Mouse (Mus musculus): Measurements from ENCODE around the gene Narfl.
"Not testable (repeated sequence)": the region's sequence is repeated elsewhere in the genome, so short reads cannot be mapped to it uniquely, and the experiment has no call there.

Gene Narfl

GRCm38 (mm10) chr17:25773549-25774120, at the start of gene Narfl:
Gene Narfl, plus strand, starts transcription at chr17:25773776.
- DNase-seq (ENCODE audit: low spot score in 2 of 2): peak; percentile 90 to 99

DNA sequence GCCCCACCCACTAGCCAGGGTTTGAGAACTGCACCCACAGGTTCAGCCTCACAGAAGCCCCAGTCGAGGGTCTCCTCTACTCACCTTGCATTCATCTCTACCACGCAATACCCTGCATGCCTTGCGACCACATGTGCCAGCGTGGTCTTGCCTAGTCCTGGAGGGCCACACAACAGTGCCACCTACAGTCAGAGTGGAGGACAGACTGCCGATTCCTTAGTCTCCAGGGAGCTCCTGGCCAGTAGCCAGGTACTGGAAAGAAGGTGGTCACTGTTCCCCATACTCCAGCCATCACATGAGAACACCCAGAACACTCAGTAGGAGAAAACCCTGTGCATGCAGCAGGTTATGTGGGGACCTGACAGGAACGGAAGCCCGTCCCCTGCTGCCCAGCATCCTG, 49.7 kb upstream of the Narfl start:
- DNase-seq (ENCODE audit: low spot score in 2 of 2): no peak

GRCm38 (mm10) chr17:25725264-25725663, 48.3 kb upstream of the Narfl start:
- no peak for DNase-seq (ENCODE audit: low spot score in 2 of 2)

GRCm38 (mm10) chr17:25727265-25728008, 46.1 kb upstream of the Narfl start, which contains the start of the genes Chtf18 and Rpusd1:
Gene Chtf18, minus strand, starts transcription at chr17:25727419.
Gene Rpusd1, plus strand, starts transcription at chr17:25727670.
- peak; percentile 99 to 100 for DNase-seq (ENCODE audit: low spot score in 2 of 2)

- no peak for DNase-seq (ENCODE audit: low spot score in 2 of 2)
Measured at GRCm38 (mm10) chr17:25728009-25728270, 45.6 kb upstream of the Narfl start.

DNA sequence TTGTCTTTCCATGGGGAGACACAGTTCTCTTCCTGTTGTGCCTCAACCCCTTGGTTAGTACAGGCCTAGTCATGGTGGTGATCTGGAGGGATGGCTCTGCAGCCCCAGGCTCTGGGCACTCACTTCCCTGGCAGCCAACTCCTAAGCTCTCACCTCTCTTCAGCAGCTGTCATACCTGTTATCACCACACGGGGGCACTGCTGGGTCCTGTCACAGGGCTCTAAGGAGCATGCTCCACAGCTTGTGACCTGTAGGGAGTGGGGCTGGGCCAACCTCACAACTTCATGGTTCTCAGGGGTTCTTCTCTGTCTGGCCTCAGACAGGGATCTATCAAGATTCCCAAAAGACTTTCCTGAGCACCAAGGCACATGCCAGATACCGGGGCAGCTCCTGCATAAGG, 41.5 kb upstream of the Narfl start:
- peak in 1 of 2 experiments; percentile 86 for DNase-seq (ENCODE audit: low spot score in 2 of 2)

DNA sequence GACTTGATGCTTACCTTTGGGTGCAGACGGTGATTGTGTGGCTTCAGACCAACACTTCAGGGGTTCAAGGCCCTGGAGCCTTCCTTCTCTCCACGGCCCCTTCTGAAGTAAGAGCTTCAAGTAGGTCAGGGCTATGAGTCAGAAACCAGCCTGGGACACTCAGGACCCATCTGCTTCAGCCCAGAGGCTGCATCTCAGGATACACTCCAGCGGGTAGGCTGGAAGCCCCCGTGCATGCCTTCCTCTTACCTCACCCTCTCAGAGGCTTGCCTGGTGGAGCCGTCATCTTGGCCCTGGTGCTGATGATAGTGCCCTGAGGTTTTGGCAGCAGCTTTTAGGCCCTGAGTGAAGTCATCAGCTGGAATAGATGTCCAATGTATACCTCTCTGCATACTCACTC, 38.3 kb upstream of the Narfl start:
- DNase-seq (ENCODE audit: low spot score in 2 of 2): no peak

- DNase-seq (ENCODE audit: low spot score in 2 of 2): no peak
Measured at GRCm38 (mm10) chr17:25735745-25736144, 37.8 kb upstream of the Narfl start, which contains the start of gene Mslnl. Gene Mslnl, plus strand, starts transcription at chr17:25736042.

DNA sequence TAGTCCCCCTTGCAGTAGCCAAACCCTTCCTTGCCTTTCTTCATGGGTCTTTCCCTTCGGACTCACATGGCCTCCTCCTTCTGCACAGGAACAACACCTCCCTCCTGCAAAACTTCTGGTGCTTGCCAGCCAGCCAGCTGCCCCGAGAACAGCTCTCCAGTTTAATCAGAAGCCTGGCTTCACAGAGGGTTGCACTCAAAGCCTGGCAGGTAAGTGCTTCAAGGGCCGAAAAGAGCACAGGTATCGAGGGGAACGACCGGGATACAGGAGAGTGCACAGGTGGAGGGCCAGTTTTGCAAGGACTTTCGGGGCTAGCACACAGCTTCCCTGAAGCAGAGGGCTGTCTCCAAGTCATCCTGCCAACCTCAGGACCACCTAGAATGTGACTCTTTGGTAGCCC, 34.7 kb upstream of the Narfl start:
- DNase-seq (ENCODE audit: low spot score in 2 of 2): no peak

DNA sequence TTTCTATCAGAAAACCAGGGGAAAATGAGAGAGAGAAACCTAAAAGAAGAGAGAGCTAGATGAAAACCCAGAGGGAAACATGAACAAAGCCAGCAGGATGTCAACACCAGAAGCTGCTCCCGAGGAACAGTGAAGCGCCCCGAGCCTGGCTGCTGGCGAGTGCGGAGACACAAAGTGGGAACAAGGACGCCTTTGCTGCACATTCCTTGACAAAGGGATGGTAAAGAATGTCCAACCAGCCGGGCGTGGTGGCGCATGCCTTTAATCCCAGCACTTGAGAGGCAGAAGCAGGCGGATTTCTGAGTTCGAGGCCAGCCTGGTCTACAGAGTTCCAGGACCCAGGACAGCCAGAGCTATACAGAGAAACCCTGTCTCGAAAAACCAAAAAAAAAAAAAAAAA, 32.1 kb upstream of the Narfl start:
- not testable (repeated sequence) for DNase-seq (ENCODE audit: low spot score in 2 of 2)

- no peak for DNase-seq (ENCODE audit: low spot score in 2 of 2)
Measured at GRCm38 (mm10) chr17:25743831-25744230, 29.7 kb upstream of the Narfl start.

GRCm38 (mm10) chr17:25744311-25744710, 29.3 kb upstream of the Narfl start:
- no peak for DNase-seq (ENCODE audit: low spot score in 2 of 2)

- no peak for DNase-seq (ENCODE audit: low spot score in 2 of 2)
Measured at GRCm38 (mm10) chr17:25748238-25748637, 25.3 kb upstream of the Narfl start.

DNA sequence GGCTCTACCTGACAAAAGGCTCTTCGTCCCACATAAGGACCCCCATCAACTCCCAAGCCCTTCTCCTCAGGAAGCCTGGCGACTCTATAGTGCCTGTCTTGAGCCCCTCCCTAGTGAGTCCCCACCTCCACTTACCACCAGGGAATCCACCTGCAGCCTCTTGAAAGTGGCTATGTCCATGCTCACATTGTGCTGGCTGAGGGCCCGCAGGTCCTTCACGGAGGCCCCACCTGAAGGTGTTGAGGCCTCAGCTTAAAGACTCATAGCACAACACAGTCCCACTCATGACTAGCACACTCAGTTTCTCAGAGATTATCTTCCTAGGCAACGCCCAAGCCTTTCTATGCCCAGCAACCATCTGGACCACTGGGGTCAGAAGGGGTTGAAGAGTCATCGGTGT, 24.3 kb upstream of the Narfl start:
- DNase-seq (ENCODE audit: low spot score in 2 of 2): no peak

- DNase-seq (ENCODE audit: low spot score in 2 of 2): no peak
Measured at GRCm38 (mm10) chr17:25751446-25751845, 22.1 kb upstream of the Narfl start.

- DNase-seq (ENCODE audit: low spot score in 2 of 2): no peak
Measured at GRCm38 (mm10) chr17:25754241-25754640, 19.3 kb upstream of the Narfl start, which contains the start of gene Msln. Gene Msln, minus strand, starts transcription at chr17:25754378.

DNA sequence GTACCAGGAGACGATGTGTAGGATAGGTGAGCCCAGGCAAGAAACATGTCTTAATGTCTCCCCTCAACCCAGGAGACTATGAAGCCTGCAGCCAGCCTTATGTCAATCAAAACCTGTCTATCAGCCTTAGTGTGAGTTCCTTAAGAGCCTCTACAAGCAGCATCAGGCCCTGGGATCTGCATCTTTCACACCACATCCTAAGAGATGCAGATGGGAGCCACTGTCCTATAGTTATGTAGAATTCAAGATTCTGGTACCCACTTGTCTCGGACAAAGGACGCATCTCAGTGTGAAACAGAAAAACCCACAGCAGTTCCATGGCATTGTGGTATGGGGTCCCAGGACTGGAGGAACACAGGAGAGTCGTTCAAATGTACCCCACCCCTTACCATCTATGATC, 18.5 kb upstream of the Narfl start:
- DNase-seq (ENCODE audit: low spot score in 2 of 2): no peak

DNA sequence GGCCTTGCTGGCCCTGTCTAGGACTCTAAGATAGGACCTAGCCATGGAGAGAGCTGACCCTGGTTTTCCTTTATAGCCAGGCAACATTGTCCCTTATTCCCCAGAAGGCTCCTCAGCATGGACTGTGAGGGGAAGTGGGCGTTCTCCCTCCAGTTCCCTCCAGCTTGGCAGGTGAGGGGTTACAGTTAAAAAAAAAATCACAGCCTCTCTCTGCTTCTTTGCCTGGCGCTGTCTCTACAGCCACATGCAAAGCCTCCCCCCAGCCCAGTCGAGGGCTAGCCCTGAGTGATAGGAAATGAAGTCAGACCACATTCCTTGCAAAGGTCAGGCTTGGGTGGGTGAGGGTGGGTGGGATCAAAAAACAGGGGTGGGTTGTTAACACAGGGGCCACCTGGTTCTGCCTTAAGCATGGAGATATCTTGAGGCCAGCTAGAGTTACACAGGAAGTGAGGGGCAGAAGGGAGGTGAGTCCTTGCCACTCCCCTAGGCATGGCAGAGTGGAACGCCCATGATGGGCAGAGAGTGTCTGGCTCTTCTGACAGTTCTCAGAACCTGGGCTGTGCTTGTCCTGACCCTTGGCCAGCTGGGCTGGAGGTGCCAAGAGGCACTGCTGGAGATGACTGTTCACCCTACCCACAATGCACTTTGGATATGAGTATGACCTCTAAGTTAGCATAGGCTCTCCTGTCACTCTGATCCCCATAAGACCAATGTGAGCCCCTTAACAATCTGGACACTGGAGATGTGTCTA, 17.8 kb upstream of the Narfl start:
- DNase-seq (ENCODE audit: low spot score in 2 of 2): no peak

DNA sequence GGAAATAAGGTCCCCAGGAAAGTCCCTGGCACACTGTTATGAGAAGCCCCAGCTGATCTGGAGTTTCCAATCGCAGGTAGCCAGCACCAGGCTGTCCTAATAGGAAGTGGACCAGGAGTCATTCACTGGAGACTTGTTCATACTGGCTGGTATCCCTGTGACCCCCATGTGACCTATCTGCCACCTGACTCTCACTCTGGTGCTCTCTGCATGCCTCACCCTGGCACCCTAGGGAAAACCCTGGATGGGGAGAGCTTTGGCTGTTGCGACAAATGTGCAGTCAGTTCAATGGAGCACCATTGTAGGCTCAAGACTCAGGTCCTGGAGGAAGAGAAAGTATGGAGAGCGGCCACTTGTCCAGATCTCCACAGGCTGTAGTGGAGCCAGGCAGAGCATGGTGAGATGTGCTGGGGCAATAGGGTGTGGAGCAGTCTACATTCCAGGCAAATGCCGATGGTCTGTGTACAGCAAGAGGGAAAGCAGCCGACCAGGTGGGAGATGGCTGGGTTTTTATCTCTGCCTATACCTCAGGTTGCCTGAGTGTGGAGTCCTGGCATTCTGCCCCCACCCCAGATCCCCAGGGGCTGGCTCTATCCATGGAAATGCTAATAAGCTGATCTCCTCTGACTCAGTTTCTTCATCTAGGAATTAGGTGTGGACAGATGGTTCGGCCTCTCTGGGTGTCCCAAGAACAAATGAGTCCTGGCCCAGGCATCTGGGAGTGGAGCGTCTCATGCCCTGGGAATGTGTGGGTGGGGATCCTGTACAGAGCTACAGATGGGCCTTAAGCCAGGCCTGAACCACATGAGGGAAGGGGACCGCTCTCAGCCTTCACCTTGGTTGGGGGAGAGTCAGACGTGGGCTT, 17.0 kb upstream of the Narfl start:
- no peak for DNase-seq (ENCODE audit: low spot score in 2 of 2)

DNA sequence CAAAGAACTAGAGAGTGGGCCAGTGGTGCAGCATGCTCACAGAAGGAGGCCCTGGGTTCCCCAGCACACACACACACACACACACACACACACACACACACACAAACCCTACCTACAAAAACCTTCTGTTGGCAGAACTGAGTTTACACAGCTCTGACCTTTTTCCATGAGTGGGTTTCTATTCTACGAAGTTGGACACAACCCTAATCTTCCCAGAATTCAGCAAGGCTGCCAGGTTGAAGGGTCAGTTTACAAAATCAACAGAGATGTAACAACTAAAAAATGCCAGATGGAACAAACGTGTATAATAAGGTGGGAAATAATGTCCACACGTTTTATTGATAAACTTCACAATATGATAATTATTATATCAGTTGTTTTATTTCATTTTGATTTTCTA, 15.9 kb upstream of the Narfl start:
- no peak for DNase-seq (ENCODE audit: low spot score in 2 of 2)

GRCm38 (mm10) chr17:25760148-25760547, 13.4 kb upstream of the Narfl start:
- no peak for DNase-seq (ENCODE audit: low spot score in 2 of 2)

GRCm38 (mm10) chr17:25761561-25761970, 12.0 kb upstream of the Narfl start:
- DNase-seq (ENCODE audit: low spot score in 2 of 2): peak in 1 of 2 experiments; percentile 55

Measured in left cerebral cortex, adult 9 months (tissue).